Mouse (Mus musculus): ENCODE data around the gene Zbed6. TPM values are rescaled to one million over a fixed set of nuclear protein-coding genes. Genes with fewer than 3 reads are reported as not detected.

Gene Zbed6
- polyA plus RNA-seq, 1 experiment from 2014 or later, result not detected

- peaks cover 30% of the 10 kb centered on the region for H3K36me3 ChIP-seq
- no peak overlapping the region for H3K9ac ChIP-seq
- H3K4me1 ChIP-seq (replicated peaks), result peaks cover 55% of the 10 kb centered on the region
- H3K27ac ChIP-seq (replicated peaks), result no peak overlapping the region
- no peaks in the 10 kb centered on the region for H3K9me3 ChIP-seq
- no peak for ATAC-seq (ENCODE audit: low read depth)
- H3K4me3 ChIP-seq, result no peak overlapping the region
- peak overlapping the region; percentile 94; the same call in 1 of the 2 replicates for H3K4me2 ChIP-seq
- no peaks in the 10 kb centered on the region for H3K27me3 ChIP-seq
- 83% methylated on average over 3 of the region's 3 CpGs for WGBS
Observed at GRCm38 (mm10) chr1:133658878-133659277, 1.8 kb downstream of the Zbed6 start.

- Histone ChIP-seq H3K4me1 (replicated peaks) (peaks cover 68% of the 10 kb centered on the region), H3K9me3 (no peaks in the 10 kb centered on the region), H3K4me2 (0 out of 2 replicates have a peak overlapping the region, but pooled peaks have one; percentile 4), H3K27me3 (no peaks in the 10 kb centered on the region), H3K4me3 (no peak overlapping the region), H3K36me3 (peaks cover 33% of the 10 kb centered on the region), H3K27ac (replicated peaks) (no peak overlapping the region), H3K9ac (no peak overlapping the region)
- 50% methylated on average over 5 of the region's 5 CpGs for WGBS
- no peak for ATAC-seq (ENCODE audit: low read depth)
Observed at GRCm38 (mm10) chr1:133656811-133657210, 3.9 kb downstream of the Zbed6 start.

- Histone ChIP-seq H3K4me3 (no peak overlapping the region), H3K27me3 (no peaks in the 10 kb centered on the region), H3K9me3 (no peaks in the 10 kb centered on the region), H3K4me2 (no peak overlapping the region), H3K36me3 (peaks cover 21% of the 10 kb centered on the region), H3K27ac (replicated peaks) (no peak overlapping the region), H3K9ac (no peak overlapping the region), H3K4me1 (replicated peaks) (peaks cover 56% of the 10 kb centered on the region)
- 100% methylated on average over 1 of the region's 1 CpGs for WGBS
- no peak for ATAC-seq (ENCODE audit: low read depth)
Observed at GRCm38 (mm10) chr1:133653033-133653432, 7.7 kb downstream of the Zbed6 start.

GRCm38 (mm10) chr1:133650288-133651055 is 10.2 kb downstream of the Zbed6 start:
- 94% methylated on average over 7 of the region's 7 CpGs for WGBS
- Histone ChIP-seq H3K27me3 (no peaks in the 10 kb centered on the region), H3K4me3 (no peak overlapping the region), H3K4me1 (replicated peaks) (peaks cover 33% of the 10 kb centered on the region), H3K4me2 (no peak overlapping the region), H3K36me3 (peaks cover 27% of the 10 kb centered on the region), H3K9ac (no peak overlapping the region), H3K9me3 (no peaks in the 10 kb centered on the region), H3K27ac (replicated peaks) (no peak overlapping the region)
- ATAC-seq (ENCODE audit: low read depth), result no peak

GRCm38 (mm10) chr1:133645652-133646051 is 15.0 kb downstream of the Zbed6 start:
- H3K27ac ChIP-seq (replicated peaks), result no peak overlapping the region
- 95% methylated on average over 5 of the region's 5 CpGs for WGBS

GRCm38 (mm10) chr1:133641163-133641562 is 19.5 kb downstream of the Zbed6 start:
- no peak overlapping the region for H3K27ac ChIP-seq (replicated peaks)
- 95% methylated on average over 2 of the region's 2 CpGs for WGBS
- no peaks in the 10 kb centered on the region for H3K4me1 ChIP-seq (replicated peaks)
- no peaks in the 10 kb centered on the region for H3K27me3 ChIP-seq
- no peak overlapping the region for H3K4me3 ChIP-seq
- no peaks in the 10 kb centered on the region for H3K9me3 ChIP-seq
- H3K36me3 ChIP-seq, result peaks cover 95% of the 10 kb centered on the region
- no peak overlapping the region for H3K9ac ChIP-seq
- no peak overlapping the region for H3K4me2 ChIP-seq
- ATAC-seq (ENCODE audit: low read depth), result no peak

More at GRCm38 (mm10) chr1:133645652-133646051, 15.0 kb downstream of the Zbed6 start:
- ATAC-seq (ENCODE audit: low read depth), result no peak
- Histone ChIP-seq H3K27me3 (no peaks in the 10 kb centered on the region), H3K9ac (no peak overlapping the region), H3K4me3 (no peak overlapping the region), H3K36me3 (peaks cover 69% of the 10 kb centered on the region), H3K9me3 (no peaks in the 10 kb centered on the region), H3K4me1 (replicated peaks) (0 out of 2 replicates have a peak, but pooled peaks cover 7% of the 10 kb centered on the region), H3K4me2 (no peak overlapping the region)

- ATAC-seq (ENCODE audit: low read depth), result no peak
- Histone ChIP-seq H3K9me3 (no peaks in the 10 kb centered on the region), H3K4me3 (no peak overlapping the region), H3K4me1 (replicated peaks) (no peaks in the 10 kb centered on the region), H3K9ac (no peak overlapping the region), H3K27ac (replicated peaks) (no peak overlapping the region), H3K4me2 (no peak overlapping the region), H3K27me3 (no peaks in the 10 kb centered on the region), H3K36me3 (peaks cover 96% of the 10 kb centered on the region)
- WGBS, result 90% methylated on average over 6 of the region's 6 CpGs
Observed at GRCm38 (mm10) chr1:133638517-133638916, 22.2 kb downstream of the Zbed6 start.

GRCm38 (mm10) chr1:133632168-133632567 is 28.5 kb downstream of the Zbed6 start:
- no peaks in the 10 kb centered on the region for H3K27me3 ChIP-seq
- H3K27ac ChIP-seq (replicated peaks), result no peak overlapping the region
- H3K4me1 ChIP-seq (replicated peaks), result no peaks in the 10 kb centered on the region
- peaks cover 93% of the 10 kb centered on the region for H3K36me3 ChIP-seq
- WGBS, result 90% methylated on average over 2 of the region's 2 CpGs
- H3K9ac ChIP-seq, result no peak overlapping the region
- H3K9me3 ChIP-seq, result no peaks in the 10 kb centered on the region
- no peak for ATAC-seq (ENCODE audit: low read depth)
- no peak overlapping the region for H3K4me2 ChIP-seq
- no peak overlapping the region for H3K4me3 ChIP-seq

- Histone ChIP-seq H3K4me2 (no peak overlapping the region), H3K27ac (replicated peaks) (no peak overlapping the region), H3K27me3 (no peaks in the 10 kb centered on the region), H3K9ac (no peak overlapping the region), H3K4me3 (no peak overlapping the region), H3K9me3 (no peaks in the 10 kb centered on the region), H3K4me1 (replicated peaks) (no peaks in the 10 kb centered on the region), H3K36me3 (peaks cover 92% of the 10 kb centered on the region)
- no peak for ATAC-seq (ENCODE audit: low read depth)
- 78% methylated on average over 2 of the region's 2 CpGs for WGBS
Observed at GRCm38 (mm10) chr1:133625052-133625451, 35.6 kb downstream of the Zbed6 start.

- no peak for ATAC-seq (ENCODE audit: low read depth)
- Histone ChIP-seq H3K4me3 (no peak overlapping the region), H3K9ac (no peak overlapping the region), H3K4me1 (replicated peaks) (no peaks in the 10 kb centered on the region), H3K9me3 (no peaks in the 10 kb centered on the region), H3K36me3 (peaks cover 55% of the 10 kb centered on the region), H3K27me3 (no peaks in the 10 kb centered on the region), H3K4me2 (no peak overlapping the region), H3K27ac (replicated peaks) (no peak overlapping the region)
- 84% methylated on average over 8 of the region's 8 CpGs for WGBS
Observed at GRCm38 (mm10) chr1:133618311-133618710, 42.4 kb downstream of the Zbed6 start.

GRCm38 (mm10) chr1:133617908-133618307 is 42.8 kb downstream of the Zbed6 start:
- Histone ChIP-seq H3K27ac (replicated peaks) (no peak overlapping the region), H3K4me3 (no peak overlapping the region), H3K4me2 (no peak overlapping the region), H3K4me1 (replicated peaks) (no peaks in the 10 kb centered on the region), H3K36me3 (peaks cover 51% of the 10 kb centered on the region), H3K9ac (no peak overlapping the region), H3K27me3 (no peaks in the 10 kb centered on the region), H3K9me3 (no peaks in the 10 kb centered on the region)
- WGBS, result 86% methylated on average over 2 of the region's 2 CpGs
- ATAC-seq (ENCODE audit: low read depth), result no peak

- Histone ChIP-seq H3K9ac (no peak overlapping the region), H3K4me3 (no peak overlapping the region), H3K4me2 (no peak overlapping the region), H3K36me3 (peaks cover 18% of the 10 kb centered on the region), H3K27ac (replicated peaks) (no peak overlapping the region), H3K27me3 (no peaks in the 10 kb centered on the region), H3K4me1 (replicated peaks) (peaks cover 9% of the 10 kb centered on the region), H3K9me3 (no peaks in the 10 kb centered on the region)
- no peak for ATAC-seq (ENCODE audit: low read depth)
- WGBS, result 80% methylated on average over 3 of the region's 3 CpGs
Observed at GRCm38 (mm10) chr1:133613817-133614216, 46.9 kb downstream of the Zbed6 start.

GRCm38 (mm10) chr1:133611436-133611835 is 49.2 kb downstream of the Zbed6 start:
- no peak overlapping the region for H3K4me3 ChIP-seq
- peaks cover 19% of the 10 kb centered on the region for H3K36me3 ChIP-seq
- WGBS, result 100% methylated on average over 1 of the region's 1 CpGs
- no peak overlapping the region for H3K27ac ChIP-seq (replicated peaks)
- H3K4me1 ChIP-seq (replicated peaks), result peaks cover 13% of the 10 kb centered on the region
- no peak overlapping the region for H3K9ac ChIP-seq
- H3K4me2 ChIP-seq, result no peak overlapping the region
- H3K9me3 ChIP-seq, result no peaks in the 10 kb centered on the region
- H3K27me3 ChIP-seq, result no peaks in the 10 kb centered on the region
- no peak for ATAC-seq (ENCODE audit: low read depth)

Data from neural tube, embryonic 13.5 days (tissue).